Mouse (Mus musculus): ENCODE data around the gene Tmem198. TPM values are rescaled to one million over a fixed set of nuclear protein-coding genes. Genes with fewer than 3 reads are reported as not detected.

The Tmem198 gene
- polyA plus RNA-seq (2014; fragmentation: Nextera tagmentation; extraction: Ambion mirVana), result 12.3 and 13.7 TPM in 2 replicates

GRCm38 (mm10) chr1:75478916-75479634 is at the start of gene Tmem198, which contains the start of gene Chpf:
Gene Tmem198 (plus strand): TSS chr1:75479532.
Gene Chpf (minus strand): TSS chr1:75479307.
- DNase-seq (ENCODE audit: low spot score), result peak; percentile 99
- peak; percentile 93 for ATAC-seq (ENCODE audit: insufficient read depth, low FRiP score, low TSS enrichment)
- Histone ChIP-seq H3K9me3 (ENCODE audit: control insufficient read depth, low read length) (no peaks in the 10 kb centered on the region), H3K9ac (ENCODE audit: low read length) (peak within 1 kb of the TSS; percentile 78), H3K27me3 (ENCODE audit: control insufficient read depth, insufficient read depth, low read length) (peaks cover 8% of the 10 kb centered on the region; the same call in 1 of the 2 replicates), H3K36me3 (ENCODE audit: control insufficient read depth, insufficient read depth, low read length) (peaks cover 10% of the 10 kb centered on the region), H3K4me1 (ENCODE audit: control insufficient read depth, insufficient read depth, low read length) (peaks cover 17% of the 10 kb centered on the region), H3K4me2 (ENCODE audit: low read depth) (peak within 1 kb of the TSS; percentile 89), H3K27ac (ENCODE audit: low read depth, low read length) (peak within 1 kb of the TSS; percentile 70), H3K4me3 (ENCODE audit: low read depth, low read length) (peak within 1 kb of the TSS; percentile 84)
- under 1% methylated on average over 70 of the region's 76 CpGs for WGBS

- no peaks in the 10 kb centered on the region for H3K27me3 ChIP-seq (ENCODE audit: control insufficient read depth, insufficient read depth, low read length)
Observed at GRCm38 (mm10) chr1:75435475-75436328, 43.6 kb upstream of the Tmem198 start, which contains the start of gene Gmppa. Gene Gmppa (plus strand): TSS chr1:75435930.

GRCm38 (mm10) chr1:75438782-75439181 is 40.5 kb upstream of the Tmem198 start:
- Histone ChIP-seq H3K4me1 (ENCODE audit: control insufficient read depth, insufficient read depth, low read length) (peaks cover 13% of the 10 kb centered on the region), H3K27ac (ENCODE audit: low read depth, low read length) (no peak overlapping the region)
- WGBS, result 75% methylated on average over 8 of the region's 9 CpGs

More at GRCm38 (mm10) chr1:75435475-75436328, 43.6 kb upstream of the Tmem198 start, which contains the start of gene Gmppa:
- no peaks in the 10 kb centered on the region; the same call in none of the 2 replicates for H3K36me3 ChIP-seq (ENCODE audit: control insufficient read depth, insufficient read depth, low read length)
- WGBS, result 5% methylated on average over 28 of the region's 28 CpGs
- DNase-seq (ENCODE audit: low spot score) (peak; percentile 88), ATAC-seq (ENCODE audit: insufficient read depth, low FRiP score, low TSS enrichment) (peak; percentile 77)
- H3K4me1 ChIP-seq (ENCODE audit: control insufficient read depth, insufficient read depth, low read length), result peaks cover 3% of the 10 kb centered on the region; the same call in 1 of the 2 replicates
- peak within 1 kb of the TSS; percentile 53 for H3K9ac ChIP-seq (ENCODE audit: low read length)
- peak within 1 kb of the TSS; percentile 50 for H3K4me2 ChIP-seq (ENCODE audit: low read depth)
- no peaks in the 10 kb centered on the region for H3K9me3 ChIP-seq (ENCODE audit: control insufficient read depth, low read length)
- no peak within 1 kb of the TSS for H3K27ac ChIP-seq (ENCODE audit: low read depth, low read length)
- peak within 1 kb of the TSS; percentile 49 for H3K4me3 ChIP-seq (ENCODE audit: low read depth, low read length)

GRCm38 (mm10) chr1:75440661-75441060 is 38.7 kb upstream of the Tmem198 start:
- no peak overlapping the region for H3K4me2 ChIP-seq (ENCODE audit: low read depth)
- H3K4me1 ChIP-seq (ENCODE audit: control insufficient read depth, insufficient read depth, low read length), result peaks cover 30% of the 10 kb centered on the region
- 96% methylated on average over 7 of the region's 7 CpGs for WGBS
- no peaks in the 10 kb centered on the region for H3K9me3 ChIP-seq (ENCODE audit: control insufficient read depth, low read length)
- no peaks in the 10 kb centered on the region; the same call in 1 of the 2 replicates for H3K36me3 ChIP-seq (ENCODE audit: control insufficient read depth, insufficient read depth, low read length)
- H3K27ac ChIP-seq (ENCODE audit: low read depth, low read length), result no peak overlapping the region
- ATAC-seq (ENCODE audit: insufficient read depth, low FRiP score, low TSS enrichment) (no peak), DNase-seq (ENCODE audit: low spot score) (no peak)
- no peak overlapping the region for H3K9ac ChIP-seq (ENCODE audit: low read length)
- no peak overlapping the region for H3K4me3 ChIP-seq (ENCODE audit: low read depth, low read length)
- 0 out of 2 replicates have a peak, but pooled peaks cover 2% of the 10 kb centered on the region for H3K27me3 ChIP-seq (ENCODE audit: control insufficient read depth, insufficient read depth, low read length)

More at GRCm38 (mm10) chr1:75438782-75439181, 40.5 kb upstream of the Tmem198 start:
- DNase-seq (ENCODE audit: low spot score) (no peak), ATAC-seq (ENCODE audit: insufficient read depth, low FRiP score, low TSS enrichment) (no peak)
- Histone ChIP-seq H3K4me2 (ENCODE audit: low read depth) (no peak overlapping the region), H3K9me3 (ENCODE audit: control insufficient read depth, low read length) (no peaks in the 10 kb centered on the region), H3K36me3 (ENCODE audit: control insufficient read depth, insufficient read depth, low read length) (no peaks in the 10 kb centered on the region; the same call in 1 of the 2 replicates), H3K27me3 (ENCODE audit: control insufficient read depth, insufficient read depth, low read length) (no peaks in the 10 kb centered on the region), H3K9ac (ENCODE audit: low read length) (no peak overlapping the region), H3K4me3 (ENCODE audit: low read depth, low read length) (no peak overlapping the region)

- Histone ChIP-seq H3K27ac (ENCODE audit: low read depth, low read length) (no peak overlapping the region), H3K4me2 (ENCODE audit: low read depth) (no peak overlapping the region), H3K9me3 (ENCODE audit: control insufficient read depth, low read length) (no peaks in the 10 kb centered on the region), H3K36me3 (ENCODE audit: control insufficient read depth, insufficient read depth, low read length) (no peaks in the 10 kb centered on the region; the same call in 1 of the 2 replicates), H3K27me3 (ENCODE audit: control insufficient read depth, insufficient read depth, low read length) (0 out of 2 replicates have a peak, but pooled peaks cover 2% of the 10 kb centered on the region), H3K9ac (ENCODE audit: low read length) (no peak overlapping the region), H3K4me3 (ENCODE audit: low read depth, low read length) (no peak overlapping the region), H3K4me1 (ENCODE audit: control insufficient read depth, insufficient read depth, low read length) (peaks cover 36% of the 10 kb centered on the region)
- DNase-seq (ENCODE audit: low spot score), result no peak
- ATAC-seq (ENCODE audit: insufficient read depth, low FRiP score, low TSS enrichment), result no peak
- WGBS, result 87% methylated on average over 15 of the region's 15 CpGs
Observed at GRCm38 (mm10) chr1:75441471-75441996, 37.8 kb upstream of the Tmem198 start.

GRCm38 (mm10) chr1:75442171-75442570 is 37.2 kb upstream of the Tmem198 start:
- H3K4me1 ChIP-seq (ENCODE audit: control insufficient read depth, insufficient read depth, low read length), result peaks cover 41% of the 10 kb centered on the region
- 87% methylated on average over 9 of the region's 9 CpGs for WGBS
- H3K4me2 ChIP-seq (ENCODE audit: low read depth), result no peak overlapping the region
- no peak overlapping the region for H3K4me3 ChIP-seq (ENCODE audit: low read depth, low read length)
- DNase-seq (ENCODE audit: low spot score) (no peak), ATAC-seq (ENCODE audit: insufficient read depth, low FRiP score, low TSS enrichment) (no peak)
- H3K9me3 ChIP-seq (ENCODE audit: control insufficient read depth, low read length), result no peaks in the 10 kb centered on the region
- no peak overlapping the region for H3K9ac ChIP-seq (ENCODE audit: low read length)
- no peak overlapping the region for H3K27ac ChIP-seq (ENCODE audit: low read depth, low read length)
- H3K27me3 ChIP-seq (ENCODE audit: control insufficient read depth, insufficient read depth, low read length), result 0 out of 2 replicates have a peak, but pooled peaks cover 2% of the 10 kb centered on the region
- H3K36me3 ChIP-seq (ENCODE audit: control insufficient read depth, insufficient read depth, low read length), result no peaks in the 10 kb centered on the region; the same call in 1 of the 2 replicates

GRCm38 (mm10) chr1:75442811-75443210 is 36.5 kb upstream of the Tmem198 start:
- WGBS, result 42% methylated on average over 8 of the region's 8 CpGs
- DNase-seq (ENCODE audit: low spot score) (no peak), ATAC-seq (ENCODE audit: insufficient read depth, low FRiP score, low TSS enrichment) (no peak)
- Histone ChIP-seq H3K36me3 (ENCODE audit: control insufficient read depth, insufficient read depth, low read length) (no peaks in the 10 kb centered on the region; the same call in 1 of the 2 replicates), H3K4me2 (ENCODE audit: low read depth) (no peak overlapping the region; the same call in 1 of the 2 replicates), H3K9me3 (ENCODE audit: control insufficient read depth, low read length) (no peaks in the 10 kb centered on the region), H3K9ac (ENCODE audit: low read length) (no peak overlapping the region), H3K4me3 (ENCODE audit: low read depth, low read length) (no peak overlapping the region), H3K27ac (ENCODE audit: low read depth, low read length) (peak overlapping the region; percentile 71), H3K27me3 (ENCODE audit: control insufficient read depth, insufficient read depth, low read length) (0 out of 2 replicates have a peak, but pooled peaks cover 2% of the 10 kb centered on the region), H3K4me1 (ENCODE audit: control insufficient read depth, insufficient read depth, low read length) (peaks cover 47% of the 10 kb centered on the region)
